Mouse (Mus musculus) thymus, adult 2 months (tissue): ENCODE data around the gene Frmd4a. TPM values are rescaled to one million over a fixed set of nuclear protein-coding genes. Genes with fewer than 3 reads are reported as not detected.

Experiments used
- DNase-seq: peaks from one replicate; pipeline ENCODE4 v3.0.0; 2021
- H3K27ac ChIP-seq: fragments of 200-500 bp; 2 replicates; pipeline ENCODE4 v1.5.1; 2012; ENCODE audit warnings: low read length, control low read depth; ENCODE audit not compliant: control insufficient read depth, insufficient read depth
- H3K27me3 ChIP-seq: fragments of 200-500 bp; 2 replicates; pipeline ENCODE4 v1.6.1; 2012; ENCODE audit warnings: mild to moderate bottlenecking, low read length, moderate library complexity, mixed read lengths; ENCODE audit not compliant: control insufficient read depth, insufficient read depth
- H3K36me3 ChIP-seq: fragments of 200-500 bp; 2 replicates; pipeline ENCODE4 v1.6.1; 2012; ENCODE audit warnings: mild to moderate bottlenecking, low read length, moderate library complexity; ENCODE audit not compliant: control insufficient read depth, insufficient read depth
- H3K4me1 ChIP-seq: fragments of 200-500 bp; replicated peaks from 2 replicates; pipeline ENCODE4 v1.6.1; 2012; ENCODE audit warnings: low read length; ENCODE audit not compliant: control insufficient read depth, insufficient read depth
- H3K4me3 ChIP-seq: fragments of 200-500 bp; 2 replicates; pipeline ENCODE4 v1.5.1; 2012; ENCODE audit warnings: mild to moderate bottlenecking, low read length, control low read depth, moderate library complexity; ENCODE audit not compliant: control insufficient read depth, insufficient read depth
- CTCF ChIP-seq: fragments of 200-500 bp; IDR thresholded peaks from 2 replicates; pipeline ENCODE4 v1.5.1; 2012; ENCODE audit warnings: mild to moderate bottlenecking, control low read depth, low read length, moderate library complexity, borderline replicate concordance; ENCODE audit not compliant: control insufficient read depth, poor library complexity, insufficient read depth; ENCODE audit errors: extremely low read depth
- POLR2A ChIP-seq: fragments of 200-500 bp; IDR thresholded peaks from 2 replicates; pipeline ENCODE4 v1.6.1; 2012; ENCODE audit warnings: mild to moderate bottlenecking, low read length, control low read depth, moderate library complexity; ENCODE audit not compliant: control insufficient read depth, poor library complexity, insufficient read depth; ENCODE audit errors: extremely low read depth
- WGBS: fragments of 180-500 bp; shearing (Covaris S2); methylation state at CpG from one replicate; pipeline ENCODE4 v1.1.7; 2018; 5-methylcytosine and 5-hydroxymethylcytosine counted together
- polyA plus RNA-seq: library from polyadenylated mRNA; depleted of rRNA; stranded (reverse); fragments of >200 nt; gene quantifications from 2 replicates; pipeline ENCODE4 v1.2.3, GENCODE M21; 2012

Frmd4a gene
- polyA plus RNA-seq, 1 experiment = 17.5 TPM

DNA sequence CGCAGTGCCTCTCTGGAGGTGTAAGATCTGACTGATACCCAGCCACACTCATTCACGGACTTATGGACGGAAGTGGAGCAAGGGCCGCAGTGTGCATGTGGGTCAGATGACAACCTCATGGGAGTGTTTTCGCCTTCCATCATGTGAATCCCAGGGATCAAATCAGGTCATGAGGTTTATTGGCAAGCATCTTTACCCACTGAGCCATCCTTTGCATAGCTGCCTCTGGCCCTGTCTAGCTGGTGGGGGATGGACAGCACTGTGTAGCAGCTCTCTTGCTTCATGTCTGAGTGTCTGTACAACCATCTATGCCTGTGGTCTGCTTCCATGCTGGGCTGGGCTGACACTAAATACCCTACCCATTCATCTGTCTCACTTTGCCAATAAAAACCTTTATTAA, 443.4 kb downstream of the Frmd4a start:
- no peak for DNase-seq
- WGBS = 92% methylated on average over 5 of the region's 5 CpGs

DNA sequence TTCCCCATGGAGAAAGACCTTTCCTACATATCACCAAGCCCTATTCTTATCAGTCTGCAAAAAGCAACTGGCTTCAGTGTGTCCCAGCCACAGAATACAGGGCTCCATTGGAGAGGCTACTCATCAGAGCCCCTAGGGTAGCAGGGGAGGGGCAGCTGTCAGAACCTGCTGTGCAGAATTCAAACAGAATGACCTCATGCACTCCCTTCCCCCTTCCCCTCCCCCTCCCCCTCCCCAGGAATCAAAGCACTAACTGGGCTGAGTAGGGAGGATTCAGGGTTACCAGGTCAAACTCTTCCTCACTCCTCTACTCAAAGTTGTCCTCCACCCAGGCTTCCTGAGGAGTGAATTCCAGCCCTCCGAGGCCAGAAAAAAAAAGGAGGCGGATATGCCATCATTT, 444.0 kb downstream of the Frmd4a start:
- Histone ChIP-seq H3K4me3 (no peak overlapping the region), H3K36me3 (no peaks in the 10 kb centered on the region), H3K27me3 (no peaks in the 10 kb centered on the region), H3K4me1 (no peaks in the 10 kb centered on the region), H3K27ac (no peak overlapping the region)
- 92% methylated on average over 2 of the region's 2 CpGs for WGBS
- no peak for DNase-seq
- no peak for TF ChIP-seq POLR2A
- TF ChIP-seq CTCF = no peak

More for the DNA sequence above, 443.4 kb downstream of the Frmd4a start:
- no peak overlapping the region for H3K27ac ChIP-seq
- H3K36me3 ChIP-seq = no peaks in the 10 kb centered on the region
- TF ChIP-seq POLR2A (no peak), CTCF (no peak)
- no peaks in the 10 kb centered on the region for H3K4me1 ChIP-seq
- H3K27me3 ChIP-seq = no peaks in the 10 kb centered on the region
- no peak overlapping the region for H3K4me3 ChIP-seq

DNA sequence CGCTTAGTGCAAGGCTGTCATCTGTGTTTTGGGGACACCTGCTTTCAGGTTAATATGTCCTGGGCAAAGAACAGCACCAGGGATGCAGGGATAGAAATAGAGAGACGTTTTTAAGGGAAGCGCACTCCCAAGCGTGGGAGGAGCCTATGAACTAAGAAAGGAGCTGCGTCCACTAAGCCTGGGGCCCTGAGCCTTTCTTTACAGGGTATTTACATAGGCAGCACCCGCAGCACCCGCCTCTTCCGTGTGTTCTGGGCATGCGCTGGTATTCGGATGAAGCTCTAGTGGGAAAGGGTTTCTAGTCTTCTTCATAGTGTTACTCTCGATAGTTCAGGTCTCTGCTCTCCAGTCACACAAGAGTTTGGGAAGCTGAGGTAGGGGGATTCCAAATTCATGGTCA, 445.0 kb downstream of the Frmd4a start:
- no peak for DNase-seq

DNA sequence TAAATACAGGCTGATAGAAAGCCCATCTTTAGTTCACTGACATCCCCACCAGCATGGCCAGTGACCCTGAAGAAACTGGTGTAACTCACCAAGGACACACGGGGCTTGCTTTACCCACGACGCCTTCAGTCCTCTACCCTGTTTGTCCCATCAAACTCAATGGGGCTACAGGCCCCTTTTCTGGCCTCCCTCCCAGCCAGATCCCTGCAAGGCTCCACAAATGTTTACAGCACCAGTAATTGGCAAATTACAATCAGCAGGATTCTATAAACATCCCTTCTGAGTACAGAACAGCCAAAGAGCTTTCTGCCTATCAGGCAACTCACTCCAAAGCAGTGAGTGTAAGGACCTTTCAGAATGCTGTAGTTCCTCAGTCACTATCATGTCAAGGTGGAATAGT, 448.6 kb downstream of the Frmd4a start:
- no peaks in the 10 kb centered on the region for H3K27me3 ChIP-seq
- no peaks in the 10 kb centered on the region for H3K4me1 ChIP-seq
- no peak overlapping the region for H3K4me3 ChIP-seq
- TF ChIP-seq POLR2A = no peak
- TF ChIP-seq CTCF = no peak
- WGBS = 89% methylated on average over 3 of the region's 3 CpGs
- no peak for DNase-seq
- no peak overlapping the region for H3K27ac ChIP-seq
- no peaks in the 10 kb centered on the region for H3K36me3 ChIP-seq

More for the DNA sequence above, 445.0 kb downstream of the Frmd4a start:
- Histone ChIP-seq H3K27ac (no peak overlapping the region), H3K4me1 (no peaks in the 10 kb centered on the region), H3K27me3 (no peaks in the 10 kb centered on the region), H3K36me3 (no peaks in the 10 kb centered on the region), H3K4me3 (no peak overlapping the region)
- WGBS = 82% methylated on average over 11 of the region's 11 CpGs
- TF ChIP-seq CTCF (no peak), POLR2A (no peak)

DNA sequence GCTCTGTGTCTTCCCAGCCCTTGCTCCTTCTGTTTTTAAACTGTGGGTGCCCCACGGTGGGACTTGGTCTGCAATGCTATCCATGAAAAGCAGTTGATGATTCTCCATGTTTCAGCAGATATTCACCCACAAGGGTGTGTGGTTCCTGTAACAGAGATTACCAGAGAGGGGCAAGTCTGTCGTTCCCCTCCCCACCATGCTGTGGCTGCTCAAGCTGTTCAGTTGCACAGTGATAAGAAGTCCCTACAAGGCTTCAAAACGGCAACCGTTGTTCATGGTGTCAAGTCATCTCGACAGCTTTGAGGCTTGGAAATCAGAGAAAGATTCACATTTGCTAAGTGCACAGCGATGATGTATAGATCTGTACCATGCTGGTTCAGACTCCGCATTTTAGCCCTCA, 449.8 kb downstream of the Frmd4a start:
- Histone ChIP-seq H3K27me3 (no peaks in the 10 kb centered on the region), H3K27ac (no peak overlapping the region), H3K36me3 (no peaks in the 10 kb centered on the region), H3K4me3 (no peak overlapping the region), H3K4me1 (no peaks in the 10 kb centered on the region)
- no peak for DNase-seq
- TF ChIP-seq POLR2A = no peak
- TF ChIP-seq CTCF = no peak
- 93% methylated on average over 7 of the region's 7 CpGs for WGBS

DNA sequence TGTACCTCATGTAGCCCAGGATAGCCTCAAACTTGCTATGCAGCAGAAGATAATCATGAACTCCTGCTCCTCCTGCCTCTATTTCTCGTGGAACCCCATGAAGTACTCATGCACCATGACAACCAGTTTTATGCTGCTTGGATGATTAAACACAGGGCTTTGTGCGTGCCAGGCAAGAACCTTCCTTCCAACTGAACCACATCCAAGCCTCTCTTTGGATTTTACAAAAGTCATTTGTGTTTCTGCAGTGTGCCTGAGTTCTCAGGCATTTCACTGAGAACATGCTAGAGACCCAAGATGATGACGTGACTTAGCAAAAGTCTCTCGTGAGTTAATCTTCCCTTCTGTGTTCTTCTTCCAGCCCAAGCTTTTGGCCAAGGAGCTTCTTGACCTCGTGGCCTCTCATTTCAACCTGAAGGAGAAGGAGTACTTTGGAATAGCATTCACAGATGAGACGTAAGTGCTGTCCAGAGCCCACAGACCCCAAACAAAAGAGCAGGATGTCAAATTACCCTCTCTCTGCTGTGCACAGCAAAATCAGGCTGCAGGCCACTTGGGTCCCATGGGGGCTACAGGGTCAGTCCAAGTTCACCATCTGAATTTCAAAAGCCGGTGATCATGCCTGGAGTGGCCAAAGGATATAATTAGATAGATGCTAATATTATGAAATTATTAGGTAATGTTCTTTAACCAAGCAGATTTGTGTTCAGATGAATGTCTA, 455.4 kb downstream of the Frmd4a start:
- 89% methylated on average over 7 of the region's 7 CpGs for WGBS
- H3K27me3 ChIP-seq = no peaks in the 10 kb centered on the region
- no peak for DNase-seq
- H3K27ac ChIP-seq = no peak overlapping the region
- no peaks in the 10 kb centered on the region for H3K4me1 ChIP-seq
- TF ChIP-seq CTCF = no peak
- no peak for TF ChIP-seq POLR2A
- H3K4me3 ChIP-seq = no peak overlapping the region
- no peaks in the 10 kb centered on the region for H3K36me3 ChIP-seq

DNA sequence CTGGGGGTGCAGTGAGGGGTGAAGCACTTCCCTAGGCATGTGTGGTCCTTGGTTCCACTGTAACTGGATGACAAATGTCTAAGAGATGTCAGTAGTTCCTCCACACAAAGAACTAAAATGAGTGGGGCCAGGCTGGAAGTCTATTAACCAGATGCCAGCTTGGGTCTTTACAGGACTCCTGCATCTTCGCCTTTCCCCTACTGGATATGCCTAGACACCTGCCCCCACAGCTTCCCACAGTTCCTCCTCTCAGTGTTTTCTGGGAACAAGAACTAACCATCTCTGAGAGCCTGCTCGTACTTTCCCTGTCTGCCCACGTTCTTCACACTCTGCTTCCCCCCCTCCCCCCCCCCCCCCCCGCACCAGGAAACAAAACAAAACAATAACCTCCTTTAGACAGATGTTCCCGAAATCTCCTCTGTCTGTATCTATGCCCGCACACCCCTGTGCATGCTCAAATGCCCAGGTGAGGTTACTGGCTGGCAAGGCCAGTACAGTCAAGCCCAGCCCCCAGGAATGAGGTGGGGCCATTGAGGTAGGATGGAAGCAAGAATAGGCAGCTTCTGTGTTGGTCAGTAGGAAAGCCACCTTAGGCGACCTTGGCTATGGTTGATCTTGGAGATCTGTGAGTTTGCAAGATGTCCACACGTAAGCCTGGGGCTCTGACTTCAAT, 456.5 kb downstream of the Frmd4a start:
- TF ChIP-seq POLR2A = no peak
- no peak for TF ChIP-seq CTCF
- H3K27ac ChIP-seq = no peak overlapping the region
- no peaks in the 10 kb centered on the region for H3K27me3 ChIP-seq
- H3K36me3 ChIP-seq = no peaks in the 10 kb centered on the region
- no peak overlapping the region for H3K4me3 ChIP-seq
- no peaks in the 10 kb centered on the region for H3K4me1 ChIP-seq
- 78% methylated on average over 8 of the region's 8 CpGs for WGBS
- DNase-seq = no peak
